Mouse (Mus musculus): ENCODE data around the gene Dock4. TPM values are rescaled to one million over a fixed set of nuclear protein-coding genes. Genes with fewer than 3 reads are reported as not detected.
A peak's percentile ranks its signal among the peaks of the same experiment; 100 is the strongest.

The Dock4 gene
- total RNA-seq, 2 experiments from 2014 or later: 10.9 to 13.3 TPM

- no peak for DNase-seq
These were observed 17.0 kb downstream of the Dock4 start for GRCm38 (mm10) chr12:40462693-40463235.

GRCm38 (mm10) chr12:40463828-40464227 lies 18.1 kb downstream of the Dock4 start:
- no peak for DNase-seq

- peak; percentile 68 for DNase-seq
These were observed 18.5 kb downstream of the Dock4 start for GRCm38 (mm10) chr12:40464282-40464681.

- no peak for DNase-seq
These were observed 22.5 kb downstream of the Dock4 start for GRCm38 (mm10) chr12:40468235-40468634.

- DNase-seq: no peak
These were observed 23.3 kb downstream of the Dock4 start for GRCm38 (mm10) chr12:40469009-40469408.

- DNase-seq: no peak
These were observed 26.1 kb downstream of the Dock4 start for GRCm38 (mm10) chr12:40471649-40472399.

- DNase-seq: no peak
These were observed 28.0 kb downstream of the Dock4 start for GRCm38 (mm10) chr12:40473709-40474108.

GRCm38 (mm10) chr12:40477621-40478452 lies 32.1 kb downstream of the Dock4 start:
- peak; percentile 25 for DNase-seq

GRCm38 (mm10) chr12:40484224-40484623 lies 38.5 kb downstream of the Dock4 start:
- DNase-seq: no peak

GRCm38 (mm10) chr12:40485210-40485609 lies 39.5 kb downstream of the Dock4 start:
- no peak for DNase-seq

GRCm38 (mm10) chr12:40486047-40486837 lies 40.5 kb downstream of the Dock4 start:
- no peak for DNase-seq

GRCm38 (mm10) chr12:40496387-40496786 lies 50.6 kb downstream of the Dock4 start:
- DNase-seq: no peak

GRCm38 (mm10) chr12:40497806-40498205 lies 52.1 kb downstream of the Dock4 start:
- DNase-seq: no peak

- DNase-seq: no peak
These were observed 52.5 kb downstream of the Dock4 start for GRCm38 (mm10) chr12:40498250-40498671.

GRCm38 (mm10) chr12:40498928-40499626 lies 53.3 kb downstream of the Dock4 start:
- DNase-seq: peak; percentile 83

GRCm38 (mm10) chr12:40499627-40500329 lies 54.0 kb downstream of the Dock4 start:
- DNase-seq: peak; percentile 76

GRCm38 (mm10) chr12:40501141-40501540 lies 55.4 kb downstream of the Dock4 start:
- DNase-seq: no peak

GRCm38 (mm10) chr12:40503520-40503919 lies 57.8 kb downstream of the Dock4 start:
- no peak for DNase-seq

GRCm38 (mm10) chr12:40504687-40505086 lies 58.9 kb downstream of the Dock4 start:
- no peak for DNase-seq

GRCm38 (mm10) chr12:40507823-40508390 lies 62.2 kb downstream of the Dock4 start:
- no peak for DNase-seq
